Comparison of ENCODE assay signal across 13 mouse cellular contexts in genomic region chr11:116075539-116076265, GRCm38 (mm10). TPM values are rescaled to one million over a fixed set of nuclear protein-coding genes. Genes with fewer than 3 reads are reported as not detected.
A peak's percentile ranks its signal among the peaks of the same experiment; 100 is the strongest.
DNase-seq lines count a peak whose midpoint lies in the region; ATAC-seq and TF ChIP-seq lines count a peak whose summit lies in the region.
"Had no signal": no experiment of that assay in that cellular context is flagged by ENCODE, and none has a peak within 500 bp of the region (broad histone marks: within the 10 kb centered on the region; RNA-seq: fewer than 3 reads in every experiment).

No protein-coding gene starts in this region.

- 0 out of 2 replicates have a peak overlapping the region, but pooled peaks have one; percentile 39 for H3K9ac ChIP-seq in lung, embryonic 16.5 days (ENCODE audit: low read length)
- peak overlapping the region; percentile 85 for H3K9ac ChIP-seq in liver, embryonic 15.5 days

- H3K4me3 ChIP-seq in lung, embryonic 16.5 days (ENCODE audit: low read length), result no peak overlapping the region
- peak overlapping the region; percentile 78 for H3K4me3 ChIP-seq in G1E (ENCODE audit: low read depth, low read length)
- H3K4me3 ChIP-seq in liver, embryonic 15.5 days (replicated peaks), result peak overlapping the region; percentile 68

- peak; percentile 47 for DNase-seq in adrenal gland, postnatal 14 days
- DNase-seq in adrenal gland, adult 18-20 months (ENCODE audit: low spot score in 2 of 2), result no peak
- DNase-seq in lung, postnatal 4 days, result no peak
- peak; percentile 60 for DNase-seq in G1E (ENCODE audit: low spot score)
- no peak for DNase-seq in left cerebral cortex, postnatal 10 days (ENCODE audit: extremely low spot score in 1 of 2, low spot score in 2 of 2)
- DNase-seq: heart, postnatal 10 days; kidney, adult 2 months; layer of hippocampus, postnatal 36 days; lung, postnatal 14 days; right cerebral cortex, postnatal 4 days had no signal

- no peak for TF ChIP-seq CTCF in G1E (IDR thresholded peaks at IDR 0.05; ENCODE audit: low read depth, low read length)

- H3K27me3 ChIP-seq in lung, embryonic 16.5 days (ENCODE audit: control insufficient read depth, insufficient read depth, low read depth, low read length), result no peaks in the 10 kb centered on the region
- H3K27me3 ChIP-seq in G1E (ENCODE audit: insufficient read depth, low read length), result no peaks in the 10 kb centered on the region
- H3K27me3 ChIP-seq in liver, embryonic 15.5 days, result no peaks in the 10 kb centered on the region

- H3K9me3 ChIP-seq in lung, embryonic 16.5 days (ENCODE audit: control insufficient read depth, low read length), result no peaks in the 10 kb centered on the region
- H3K9me3 ChIP-seq in G1E (replicated peaks), result no peaks in the 10 kb centered on the region
- H3K9me3 ChIP-seq in liver, embryonic 15.5 days (replicated peaks), result no peaks in the 10 kb centered on the region

- peaks cover 19% of the 10 kb centered on the region for H3K4me1 ChIP-seq in lung, embryonic 16.5 days (replicated peaks; ENCODE audit: control insufficient read depth, insufficient read depth, low read length)
- H3K4me1 ChIP-seq in G1E (ENCODE audit: insufficient read depth, low read depth, low read length), result peaks cover 75% of the 10 kb centered on the region
- H3K4me1 ChIP-seq in liver, embryonic 15.5 days (replicated peaks), result peaks cover 74% of the 10 kb centered on the region

- peaks cover 12% of the 10 kb centered on the region for H3K36me3 ChIP-seq in lung, embryonic 16.5 days (ENCODE audit: control insufficient read depth, insufficient read depth, low read length)
- H3K36me3 ChIP-seq in G1E (replicated peaks), result peaks cover 78% of the 10 kb centered on the region
- peaks cover 37% of the 10 kb centered on the region for H3K36me3 ChIP-seq in liver, embryonic 15.5 days (replicated peaks)

- H3K4me2 ChIP-seq in lung, embryonic 16.5 days (ENCODE audit: low read depth, low read length), result no peak overlapping the region
- peak overlapping the region; percentile 88 for H3K4me2 ChIP-seq in liver, embryonic 15.5 days

- H3K27ac ChIP-seq in lung, embryonic 16.5 days (ENCODE audit: low read length), result no peak overlapping the region
- peak overlapping the region; percentile 96 for H3K27ac ChIP-seq in liver, embryonic 15.5 days (replicated peaks)

- WGBS in lung, embryonic 16.5 days, result 44% methylated on average over 20 of the region's 20 CpGs
- WGBS in liver, embryonic 15.5 days (ENCODE audit: insufficient replicate concordance), result 23% methylated on average over 20 of the region's 20 CpGs

- intact Hi-C loops in left cerebral cortex, postnatal 10 days (cut with DNase I), result no loop called here

- no peak for ATAC-seq in lung, embryonic 16.5 days (ENCODE audit: low read depth)
- peak; percentile 43 for ATAC-seq in G1E (ENCODE audit: extremely low read depth, insufficient number of reproducible peaks, low FRiP score, poor library complexity, severe bottlenecking)
- ATAC-seq in liver, embryonic 15.5 days (ENCODE audit: insufficient read depth), result no peak
- no peak for ATAC-seq in erythroid progenitor cell, adult 5-6 weeks (replicated peaks; ENCODE audit: low FRiP score, poor library complexity, severe bottlenecking)

RNA-seq across cellular contexts. Expression of gene Unc13d, which starts 2.1 kb away (rescaled TPM):
- 0.74 and 4.0 TPM in 2 replicates for total RNA-seq in adrenal gland, postnatal 14 days (2021)
- 1 to 10 TPM; 1.0 to 1.3 TPM for total RNA-seq in adrenal gland, adult 18-20 months (2021)
- polyA plus RNA-seq in lung, embryonic 16.5 days (2015; fragmentation: Nextera tagmentation; extraction: Ambion mirVana), result 7.2 and 8.9 TPM in 2 replicates
- total RNA-seq in G1E (2014; fragmentation: Nextera tagmentation) (26.1 and 31.4 TPM in 2 replicates), G1E (2017) (63.5 and 81.7 TPM in 2 replicates)
- polyA plus RNA-seq in G1E (2012), result 126 and 144 TPM in 2 replicates
- polyA plus RNA-seq in liver, embryonic 15.5 days (2015; fragmentation: Nextera tagmentation; extraction: Ambion mirVana), result 21.4 and 23.3 TPM in 2 replicates
- total RNA-seq in left cerebral cortex, postnatal 10 days (2021), result 1 to 10 TPM in 1 of 2 experiments, under 1 TPM in 1; 0.63 to 1.2 TPM
- 2.5 and 6.5 TPM in 2 replicates for total RNA-seq in erythroid progenitor cell, adult 5-6 weeks (2015; ENCODE audit: low replicate concordance)
- 1.9 and 2.1 TPM in 2 replicates for total RNA-seq in erythroid progenitor cell, adult 5-6 weeks (2017; ENCODE audit: low replicate concordance)

RNA-seq across cellular contexts. Expression of gene Wbp2, which starts 11.1 kb away (rescaled TPM):
- 121 and 127 TPM in 2 replicates for total RNA-seq in adrenal gland, postnatal 14 days (2021)
- total RNA-seq in adrenal gland, adult 18-20 months (2021), result 100 to 1,000 TPM; 163 to 187 TPM
- 95.4 and 98.9 TPM in 2 replicates for polyA plus RNA-seq in lung, embryonic 16.5 days (2015; fragmentation: Nextera tagmentation; extraction: Ambion mirVana)
- total RNA-seq in G1E (2014; fragmentation: Nextera tagmentation) (160 and 169 TPM in 2 replicates), G1E (2017) (55.9 and 61.6 TPM in 2 replicates)
- 499 and 545 TPM in 2 replicates for polyA plus RNA-seq in G1E (2012)
- 83.9 and 93.0 TPM in 2 replicates for polyA plus RNA-seq in liver, embryonic 15.5 days (2015; fragmentation: Nextera tagmentation; extraction: Ambion mirVana)
- total RNA-seq in left cerebral cortex, postnatal 10 days (2021), result 100 to 1,000 TPM; 229 to 234 TPM
- total RNA-seq in erythroid progenitor cell, adult 5-6 weeks (2015; ENCODE audit: low replicate concordance), result 114 and 127 TPM in 2 replicates
- total RNA-seq in erythroid progenitor cell, adult 5-6 weeks (2017; ENCODE audit: low replicate concordance), result 43.8 and 56.9 TPM in 2 replicates

RNA-seq across cellular contexts. Expression of gene Unk, which starts 45.6 kb away (rescaled TPM):
- 20.6 and 24.4 TPM in 2 replicates for total RNA-seq in adrenal gland, postnatal 14 days (2021)
- 10 to 100 TPM; 16.2 to 19.2 TPM for total RNA-seq in adrenal gland, adult 18-20 months (2021)
- 37.9 and 41.3 TPM in 2 replicates for polyA plus RNA-seq in lung, embryonic 16.5 days (2015; fragmentation: Nextera tagmentation; extraction: Ambion mirVana)
- total RNA-seq in G1E (2014; fragmentation: Nextera tagmentation), result 50.1 and 58.1 TPM in 2 replicates
- 17.2 and 19.8 TPM in 2 replicates for total RNA-seq in G1E (2017)
- polyA plus RNA-seq in G1E (2012), result 65.2 and 80.7 TPM in 2 replicates
- 10.1 and 11.6 TPM in 2 replicates for polyA plus RNA-seq in liver, embryonic 15.5 days (2015; fragmentation: Nextera tagmentation; extraction: Ambion mirVana)
- 10 to 100 TPM; 24.8 to 25.8 TPM for total RNA-seq in left cerebral cortex, postnatal 10 days (2021)
- total RNA-seq in erythroid progenitor cell, adult 5-6 weeks (2015; ENCODE audit: low replicate concordance), result 12.2 and 15.1 TPM in 2 replicates
- total RNA-seq in erythroid progenitor cell, adult 5-6 weeks (2017; ENCODE audit: low replicate concordance), result 24.3 and 29.4 TPM in 2 replicates

RNA-seq across cellular contexts. Expression of gene H3f3b, which starts 47.9 kb away (rescaled TPM):
- 340 and 347 TPM in 2 replicates for total RNA-seq in adrenal gland, postnatal 14 days (2021)
- 100 to 1,000 TPM; 248 to 269 TPM for total RNA-seq in adrenal gland, adult 18-20 months (2021)
- 1,792 and 1,937 TPM in 2 replicates for polyA plus RNA-seq in lung, embryonic 16.5 days (2015; fragmentation: Nextera tagmentation; extraction: Ambion mirVana)
- 692 and 699 TPM in 2 replicates for total RNA-seq in G1E (2014; fragmentation: Nextera tagmentation)
- 721 and 745 TPM in 2 replicates for total RNA-seq in G1E (2017)
- polyA plus RNA-seq in G1E (2012), result 230 and 336 TPM in 2 replicates
- polyA plus RNA-seq in liver, embryonic 15.5 days (2015; fragmentation: Nextera tagmentation; extraction: Ambion mirVana), result 540 and 595 TPM in 2 replicates
- total RNA-seq in left cerebral cortex, postnatal 10 days (2021), result 100 to 1,000 TPM; 320 to 336 TPM
- total RNA-seq in erythroid progenitor cell, adult 5-6 weeks (2015; ENCODE audit: low replicate concordance), result 711 and 715 TPM in 2 replicates
- 555 and 685 TPM in 2 replicates for total RNA-seq in erythroid progenitor cell, adult 5-6 weeks (2017; ENCODE audit: low replicate concordance)

RNA-seq across cellular contexts. Expression of gene Trim47, which starts 51.3 kb away (rescaled TPM):
- 19.9 and 23.6 TPM in 2 replicates for total RNA-seq in adrenal gland, postnatal 14 days (2021)
- total RNA-seq in adrenal gland, adult 18-20 months (2021), result 10 to 100 TPM; 14.6 to 23.5 TPM
- polyA plus RNA-seq in lung, embryonic 16.5 days (2015; fragmentation: Nextera tagmentation; extraction: Ambion mirVana), result 20.4 and 24.8 TPM in 2 replicates
- not detected in 2 replicates for total RNA-seq in G1E (2014; fragmentation: Nextera tagmentation)
- total RNA-seq in G1E (2017), result 0.12 and 0.27 TPM in 2 replicates
- polyA plus RNA-seq in G1E (2012), result 0.08 TPM in 1 of 2 replicates, not detected in the other
- 5.4 and 7.6 TPM in 2 replicates for polyA plus RNA-seq in liver, embryonic 15.5 days (2015; fragmentation: Nextera tagmentation; extraction: Ambion mirVana)
- 1 to 10 TPM; 6.2 to 7.9 TPM for total RNA-seq in left cerebral cortex, postnatal 10 days (2021)
- total RNA-seq in erythroid progenitor cell, adult 5-6 weeks (2015; ENCODE audit: low replicate concordance), result 2.5 TPM in 1 of 2 replicates, not detected in the other
- 0.90 TPM in 1 of 2 replicates, not detected in the other for total RNA-seq in erythroid progenitor cell, adult 5-6 weeks (2017; ENCODE audit: low replicate concordance)

Comparison
In these comparisons a context has a peak if more than half of its experiments do, and no peak if none do; other contexts are left out.
1. DNase-seq: peak in adrenal gland, postnatal 14 days (single experiment) and G1E (single experiment); none in adrenal gland, adult 18-20 months (0 of 2), lung, postnatal 4 days (0 of 2) and left cerebral cortex, postnatal 10 days (0 of 2).